Mouse (Mus musculus): ENCODE data around the gene Ywhab.
A peak's percentile ranks its signal among the peaks of the same experiment; 100 is the strongest.

Gene Ywhab

GRCm38 (mm10) chr2:163994654-163994976 lies at the start of gene Ywhab:
Gene Ywhab, plus strand, starts transcription at chr2:163994960.
- DNase-seq (ENCODE audit: low spot score) = no peak

- no peak for DNase-seq (ENCODE audit: low spot score)
These were observed 48.5 kb upstream of the Ywhab start for GRCm38 (mm10) chr2:163946221-163946620.

- DNase-seq (ENCODE audit: low spot score) = no peak
These were observed 46.8 kb upstream of the Ywhab start for GRCm38 (mm10) chr2:163947976-163948375.

DNA sequence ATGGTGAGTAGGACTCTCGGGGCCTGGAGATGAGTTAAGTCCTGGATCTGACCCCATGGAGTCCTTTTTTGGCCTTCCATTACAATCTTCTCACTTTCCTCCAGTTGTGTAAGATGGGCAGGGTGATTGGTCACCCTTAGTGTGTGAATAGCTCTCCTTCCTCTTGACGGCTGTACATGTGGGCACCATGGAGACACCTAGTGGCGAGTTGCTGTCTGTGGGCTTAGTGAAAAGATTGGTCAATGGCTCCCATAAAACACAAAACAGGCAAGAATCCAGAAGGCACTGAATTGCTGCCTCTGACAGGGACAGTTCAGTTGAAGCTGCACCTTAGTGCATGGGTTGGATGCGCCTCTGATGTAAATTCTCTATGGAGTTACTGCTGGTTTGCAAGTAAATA lies 43.0 kb upstream of the Ywhab start:
- DNase-seq (ENCODE audit: low spot score) = peak; percentile 73

DNA sequence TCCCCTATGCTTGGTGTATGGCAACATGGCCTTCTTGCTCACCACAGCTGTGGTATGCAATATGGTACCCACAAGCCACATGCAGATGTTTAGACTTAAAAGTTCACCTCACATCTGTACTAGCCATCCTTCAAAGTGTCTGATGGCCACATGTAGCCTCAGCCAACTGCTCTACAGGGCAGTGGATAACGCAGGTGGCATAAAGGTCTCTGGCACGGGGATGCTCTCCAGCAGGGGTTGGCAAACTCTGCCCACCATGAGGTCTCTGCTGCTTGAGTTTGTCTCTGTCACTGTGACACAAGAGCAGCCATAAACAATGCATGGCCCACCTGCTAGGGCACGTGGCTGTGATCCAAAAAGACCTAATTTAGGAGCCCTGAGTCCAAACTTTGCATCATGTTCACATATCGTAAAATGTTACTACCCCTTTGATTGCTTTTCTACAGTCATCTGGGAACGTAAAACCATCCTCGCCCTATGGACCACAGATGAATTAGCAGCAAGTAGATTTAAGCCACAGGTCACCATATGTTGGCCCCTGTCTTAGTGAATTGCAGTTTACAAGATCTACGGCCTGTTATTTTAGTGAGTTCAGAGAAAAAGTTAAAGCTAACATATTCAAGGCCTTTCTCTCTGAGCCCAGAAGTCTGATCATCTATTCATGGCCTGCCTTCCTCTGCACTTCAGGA lies 41.0 kb upstream of the Ywhab start:
- DNase-seq (ENCODE audit: low spot score) = peak; percentile 36

DNA sequence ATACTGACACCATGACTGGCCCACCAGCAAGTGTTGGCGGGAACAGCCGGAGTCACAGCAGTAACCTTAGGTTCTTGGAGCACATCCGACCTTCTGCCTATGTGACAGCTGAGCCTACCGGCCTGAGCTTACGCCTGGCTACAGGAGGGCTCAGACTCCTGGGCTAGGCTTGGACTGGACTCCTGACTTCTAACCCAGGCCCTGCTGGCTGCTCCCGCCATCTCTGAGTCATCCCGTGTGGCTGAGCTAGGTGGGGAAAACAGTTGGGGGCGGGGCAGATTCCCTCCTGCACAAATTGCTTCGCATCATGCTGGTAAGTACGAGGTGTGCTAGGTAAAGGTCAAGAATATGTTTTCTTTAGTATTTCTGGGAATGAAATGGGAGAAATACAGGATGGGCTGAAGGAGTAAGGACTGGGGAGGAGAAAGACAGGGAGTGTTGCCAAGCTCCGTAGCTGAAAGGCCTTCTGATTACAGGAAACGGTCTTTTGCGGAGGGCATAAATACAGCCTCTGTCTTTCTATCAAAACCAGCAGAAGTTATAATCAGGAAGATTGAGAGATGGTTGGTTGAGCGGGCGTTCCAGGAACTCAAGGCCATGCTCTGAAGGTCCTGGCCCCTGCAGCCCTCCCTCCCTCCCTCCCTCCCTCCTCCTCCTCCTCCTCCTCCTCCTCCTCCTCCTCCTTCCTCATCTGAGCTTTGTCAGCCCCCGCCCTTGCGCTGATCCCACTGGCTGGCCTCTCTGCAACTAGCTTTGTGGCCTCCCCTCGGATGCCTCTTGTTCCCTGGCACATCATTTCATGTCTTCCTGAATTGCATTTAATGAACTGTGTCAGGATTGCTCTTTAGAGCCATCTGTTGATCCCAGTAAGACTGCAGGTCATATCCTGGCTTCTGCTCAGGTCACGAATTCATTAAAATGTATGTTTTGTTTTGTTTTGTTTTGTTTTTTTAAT lies 29.9 kb upstream of the Ywhab start:
- DNase-seq (ENCODE audit: low spot score) = peak; percentile 16

- DNase-seq (ENCODE audit: low spot score) = no peak
These were observed 29.1 kb upstream of the Ywhab start for GRCm38 (mm10) chr2:163965706-163966105.

DNA sequence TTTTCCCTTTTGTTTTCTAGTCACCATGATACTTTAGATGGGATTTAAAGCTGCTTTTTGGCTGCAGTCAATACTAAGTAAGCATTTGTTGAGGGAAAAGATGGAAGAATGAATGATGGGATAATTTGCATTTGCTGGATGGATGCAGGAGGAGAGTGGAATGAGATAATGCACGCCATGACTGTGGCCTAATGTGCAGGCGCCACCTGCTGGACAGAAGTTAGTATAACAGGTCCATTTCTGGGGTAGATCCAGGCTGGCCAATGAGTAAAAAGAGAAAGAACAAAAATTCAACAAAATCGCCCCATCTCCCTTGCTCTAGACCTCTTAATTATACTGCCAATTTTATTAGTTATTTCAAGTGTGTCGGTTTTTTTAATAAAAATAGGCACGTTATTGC lies 26.2 kb upstream of the Ywhab start:
- peak; percentile 85 for DNase-seq (ENCODE audit: low spot score)

DNA sequence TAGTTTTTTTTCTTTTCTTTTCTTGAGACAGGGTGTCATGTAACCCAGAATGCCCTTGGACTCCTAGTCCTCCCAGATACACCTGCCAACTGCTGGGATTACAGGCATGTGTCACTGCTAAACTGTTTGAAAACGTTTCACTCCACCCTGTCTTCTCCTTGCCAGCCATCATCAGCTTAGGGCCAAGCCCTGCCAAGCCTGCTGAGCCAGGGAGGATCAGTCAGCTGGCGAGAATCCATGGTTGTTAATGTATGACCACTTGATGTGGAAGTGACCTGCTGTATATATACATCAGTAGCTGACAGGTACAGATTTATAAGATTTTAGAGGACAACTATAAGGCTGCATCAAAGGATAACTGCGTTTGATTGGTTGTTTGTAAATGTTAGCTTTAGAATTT lies 24.4 kb upstream of the Ywhab start:
- DNase-seq (ENCODE audit: low spot score) = no peak

GRCm38 (mm10) chr2:163974056-163974455 lies 20.7 kb upstream of the Ywhab start:
- peak; percentile 19 for DNase-seq (ENCODE audit: low spot score)

DNA sequence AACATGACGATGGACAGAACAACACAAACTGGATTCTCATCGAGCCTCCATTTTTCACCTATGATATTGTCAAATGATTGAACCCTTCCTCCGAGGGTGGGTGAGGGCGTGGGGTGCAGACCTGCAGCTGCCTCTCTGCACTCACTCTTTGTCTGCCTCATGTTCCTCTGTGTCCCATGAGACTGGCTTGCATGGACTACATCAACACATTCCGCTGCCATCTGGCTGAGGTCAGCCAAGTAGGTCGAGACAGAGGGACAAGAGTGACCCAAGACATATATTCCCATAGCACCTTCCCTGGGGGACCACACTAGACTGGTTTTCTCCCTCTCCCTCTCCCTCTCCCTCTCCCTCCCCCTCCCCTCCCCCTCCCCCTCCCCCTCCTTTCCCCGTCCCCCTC lies 18.3 kb upstream of the Ywhab start:
- no peak for DNase-seq (ENCODE audit: low spot score)

DNA sequence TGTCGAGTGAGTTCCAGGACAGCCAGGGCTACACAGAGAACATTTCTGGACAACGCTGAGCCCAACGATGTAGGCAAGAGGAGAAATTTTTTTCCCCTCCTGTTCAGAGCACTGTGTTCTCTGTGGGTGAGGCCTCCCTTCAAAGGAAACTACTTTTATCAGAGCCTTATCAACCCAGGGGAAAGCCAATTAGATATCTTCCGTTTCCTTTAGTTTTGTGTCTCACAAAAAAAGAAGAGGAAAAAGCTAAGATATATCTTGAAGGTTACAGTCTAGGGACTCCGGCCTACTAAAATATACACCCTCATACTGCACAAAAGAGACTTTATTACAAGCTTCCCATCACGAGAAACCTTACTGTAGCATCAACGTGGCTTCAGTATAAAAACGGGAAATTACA lies 7.5 kb upstream of the Ywhab start:
- DNase-seq (ENCODE audit: low spot score) = no peak

DNA sequence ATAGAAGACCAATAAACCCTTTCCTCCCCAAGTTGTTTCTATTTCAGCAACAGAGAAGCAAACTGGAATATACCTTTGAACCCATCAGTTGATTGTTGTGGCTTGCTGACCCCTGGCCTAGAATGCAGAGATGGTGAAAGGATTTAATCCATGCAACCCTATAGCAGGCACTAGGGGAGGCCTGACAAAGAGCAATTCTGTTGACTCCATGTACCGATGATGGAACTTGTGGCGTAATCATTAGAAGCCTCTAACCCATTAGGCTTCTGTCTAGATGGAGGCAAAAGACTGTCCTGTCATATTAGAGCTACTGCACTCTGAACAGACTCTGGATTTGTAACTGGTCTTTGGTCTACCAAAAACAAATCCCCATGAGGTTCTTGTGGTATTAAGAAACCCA lies 1.9 kb upstream of the Ywhab start:
- DNase-seq (ENCODE audit: low spot score) = no peak

DNA sequence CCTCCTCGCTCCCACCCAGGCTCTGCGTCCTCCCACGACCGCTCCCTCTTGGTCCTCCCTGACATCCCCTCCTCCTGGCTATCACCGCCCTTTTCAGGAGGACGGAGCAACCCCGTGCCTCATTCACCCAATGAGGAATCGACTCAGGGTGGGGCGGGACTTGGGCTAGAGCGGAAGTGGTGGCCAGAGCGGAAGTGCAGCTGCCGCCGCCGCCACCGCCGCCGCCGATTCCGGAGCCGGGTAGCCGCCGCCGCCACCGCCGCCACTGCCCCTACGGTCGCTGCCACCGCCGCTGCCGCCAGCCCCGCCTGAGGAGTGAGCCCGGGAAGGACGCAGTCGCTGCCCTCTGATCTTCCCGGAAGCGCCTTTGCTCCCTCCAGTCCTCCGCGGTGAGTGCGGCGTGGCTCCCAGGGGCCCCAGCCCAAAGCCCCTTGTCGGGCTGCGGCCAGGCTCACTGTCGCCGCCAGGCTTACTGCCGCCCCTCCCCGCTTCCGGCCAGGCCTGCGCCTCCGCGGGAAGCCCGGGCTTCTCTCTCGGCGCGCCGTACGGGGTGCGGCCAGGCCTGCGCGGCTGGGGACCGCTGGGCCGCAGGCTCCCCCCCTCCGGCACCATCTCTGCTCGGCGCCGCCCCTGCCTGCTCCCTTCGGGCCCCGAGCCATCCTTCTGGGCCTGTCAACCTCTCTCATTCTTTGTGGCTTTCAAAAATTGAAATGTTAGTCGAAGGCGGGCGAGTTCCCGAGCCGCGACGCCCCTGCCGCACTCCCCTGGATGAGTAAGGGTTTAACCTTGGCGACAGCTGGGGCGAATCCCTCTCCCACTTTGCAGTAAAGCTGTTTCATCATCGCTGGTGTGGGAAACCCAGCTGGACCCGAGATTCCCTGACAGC lies 460 bp downstream of the Ywhab start:
- DNase-seq (ENCODE audit: low spot score) = peak; percentile 99

DNA sequence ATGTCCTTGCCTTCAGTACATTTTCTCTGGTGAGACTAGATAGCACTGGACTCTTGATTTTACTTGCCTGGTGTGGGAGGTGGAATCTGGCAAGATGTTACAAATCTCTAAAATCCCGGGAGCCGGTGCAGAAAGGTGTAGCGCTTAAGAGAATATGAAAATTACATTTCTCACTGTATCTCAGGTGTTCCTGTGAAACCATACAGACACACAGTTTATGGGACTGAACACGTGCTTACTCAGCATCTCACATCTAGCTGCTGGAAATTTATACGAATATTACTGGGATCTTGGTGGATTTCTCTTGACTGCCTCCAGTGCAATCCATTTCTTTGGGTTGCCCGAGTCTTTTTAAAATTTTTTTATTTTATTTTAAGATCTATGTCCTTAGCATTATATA lies 1.5 kb downstream of the Ywhab start:
- no peak for DNase-seq (ENCODE audit: low spot score)

DNA sequence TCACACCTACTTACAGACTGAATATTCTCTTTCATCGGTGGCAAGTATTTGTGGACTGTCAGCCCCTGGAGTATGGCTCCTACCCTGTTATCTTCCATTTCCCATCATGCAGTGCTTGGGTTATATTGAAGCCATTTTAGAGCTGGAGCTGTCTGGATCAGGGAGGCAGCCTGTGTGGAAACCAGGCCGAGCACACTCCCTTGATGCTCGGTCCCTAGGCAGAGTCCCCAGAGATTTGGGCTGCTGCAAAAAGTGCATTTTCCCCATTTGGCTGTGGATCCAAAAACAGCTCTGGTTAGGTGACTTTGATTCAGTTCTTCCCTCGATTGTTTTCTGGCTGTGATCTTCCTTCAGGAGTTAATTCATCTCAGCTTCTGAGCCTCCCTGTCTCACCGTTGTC lies 2.1 kb downstream of the Ywhab start:
- no peak for DNase-seq (ENCODE audit: low spot score)

- DNase-seq (ENCODE audit: low spot score) = no peak
These were observed 4.2 kb downstream of the Ywhab start for GRCm38 (mm10) chr2:163998981-163999380.

DNA sequence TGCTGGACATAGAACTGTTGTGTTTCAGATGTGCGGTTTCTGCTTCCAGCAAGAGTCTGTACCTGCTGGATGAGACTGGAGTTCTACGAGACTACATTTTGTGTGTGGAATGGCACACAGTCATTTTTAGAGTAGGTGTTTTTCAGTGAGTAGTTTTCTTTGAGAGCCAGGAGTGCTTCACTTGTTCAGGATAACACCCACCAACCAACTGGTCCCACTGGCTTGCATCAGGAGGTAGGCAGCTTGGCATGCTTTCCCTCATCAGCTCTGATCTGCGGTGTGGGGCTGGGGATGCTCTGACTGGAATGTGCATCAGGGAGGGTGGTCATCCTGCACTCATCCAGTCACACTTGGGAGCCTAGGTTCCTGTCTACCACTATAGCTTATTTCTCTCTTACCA lies 7.9 kb downstream of the Ywhab start:
- DNase-seq (ENCODE audit: low spot score) = no peak

DNA sequence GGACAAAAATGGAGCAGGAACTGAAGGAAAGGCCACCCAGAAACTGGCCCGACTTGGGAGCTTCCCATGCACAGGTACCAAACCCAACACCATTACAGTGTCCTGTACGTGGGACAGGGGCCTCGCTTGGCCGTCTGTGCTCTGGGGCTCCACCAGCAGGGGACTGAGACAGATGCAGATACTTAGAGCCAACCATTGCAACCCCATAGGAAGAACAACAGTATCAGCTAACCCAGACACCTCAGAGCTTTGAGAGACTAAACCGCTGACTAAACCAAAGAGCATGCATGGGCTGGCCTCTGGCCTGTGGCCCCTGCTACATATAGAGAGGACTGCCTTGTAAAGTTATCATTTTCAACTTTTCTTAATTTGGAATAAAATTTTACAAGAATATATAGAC lies 9.7 kb downstream of the Ywhab start:
- DNase-seq (ENCODE audit: low spot score) = no peak

- DNase-seq (ENCODE audit: low spot score) = peak; percentile 23
These were observed 12.2 kb downstream of the Ywhab start for GRCm38 (mm10) chr2:164006932-164007331.

DNA sequence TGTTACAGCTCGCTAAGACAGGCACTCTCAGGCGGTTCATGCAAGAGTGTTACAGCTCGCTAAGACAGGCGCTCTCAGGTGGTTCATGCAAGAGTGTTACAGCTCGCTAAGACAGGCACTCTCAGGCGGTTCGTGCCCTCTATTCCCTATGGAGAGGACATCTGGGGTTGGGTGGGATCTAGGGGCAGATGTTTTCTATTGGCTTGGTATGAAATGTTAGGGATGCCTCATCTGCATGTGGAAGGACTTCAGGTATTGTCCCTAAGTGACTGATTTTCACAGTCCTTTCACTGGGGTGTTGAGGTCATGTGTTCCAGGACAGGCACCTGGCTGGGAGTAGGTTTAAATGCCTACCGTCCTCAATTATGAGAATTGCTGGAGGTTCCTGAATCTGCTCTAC lies 12.8 kb downstream of the Ywhab start:
- no peak for DNase-seq (ENCODE audit: low spot score)

DNA sequence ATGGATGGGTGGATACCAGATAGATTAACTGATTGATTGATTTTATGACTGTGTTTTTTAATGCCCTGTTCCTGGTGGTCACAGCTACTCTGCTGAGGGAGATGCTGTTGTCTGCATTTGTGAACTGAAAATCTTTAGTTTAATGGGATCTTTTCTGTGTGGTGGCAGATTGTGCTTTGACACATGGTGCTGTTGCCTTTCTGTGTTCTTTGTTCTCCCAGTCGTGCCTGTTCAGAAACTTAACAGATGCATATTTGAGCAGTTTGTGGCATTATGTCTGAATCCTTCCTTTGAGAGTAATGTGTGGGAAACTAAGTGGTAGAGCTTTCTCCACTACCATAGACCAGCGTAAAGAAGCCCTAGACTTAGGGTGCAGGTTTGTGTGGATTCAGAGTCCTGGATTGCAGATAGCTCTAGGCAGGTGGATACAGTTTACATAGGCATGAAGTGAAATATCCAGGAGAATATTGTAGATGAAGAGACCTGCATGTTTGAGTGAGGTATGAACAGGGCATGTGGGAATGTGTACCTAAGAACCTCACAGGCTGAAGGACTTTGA lies 13.3 kb downstream of the Ywhab start:
- DNase-seq (ENCODE audit: low spot score) = no peak

Data from embryo, embryonic 10.5 days (tissue).